Mouse (Mus musculus) heart, embryonic 13.5 days (tissue): ENCODE results near the gene Ssr1. TPM values are rescaled to one million over a fixed set of nuclear protein-coding genes. Genes with fewer than 3 reads are reported as not detected.

Source experiments
- ATAC-seq: fragments of 200-750 bp; cut with Nextera tagmentation; 2 replicates; pipeline ENCODE4 v1.8.0; 2017; ENCODE audit warnings: moderate TSS enrichment; ENCODE audit not compliant: insufficient number of reproducible peaks, low FRiP score, low TSS enrichment; ENCODE audit errors: extremely low read depth
- H3K27ac ChIP-seq: fragments of 300-500 bp; sonication (generic); replicated peaks from 2 replicates; pipeline ENCODE4 v1.5.1; 2015; ENCODE audit warnings: moderate library complexity, mild to moderate bottlenecking, inconsistent platforms
- H3K27me3 ChIP-seq: fragments of 300-500 bp; sonication (generic); replicated peaks from 2 replicates; pipeline ENCODE4 v1.6.1; 2015; ENCODE audit warnings: mild to moderate bottlenecking, inconsistent platforms
- H3K36me3 ChIP-seq: fragments of 300-500 bp; sonication (generic); 2 replicates; pipeline ENCODE4 v1.6.1; 2015; ENCODE audit warnings: mild to moderate bottlenecking, inconsistent platforms
- H3K4me1 ChIP-seq: fragments of 300-500 bp; sonication (generic); 2 replicates; pipeline ENCODE4 v1.6.1; 2015; ENCODE audit warnings: inconsistent platforms
- H3K4me2 ChIP-seq: fragments of 300-500 bp; sonication (generic); 2 replicates; pipeline ENCODE4 v1.6.1; 2015; ENCODE audit warnings: inconsistent platforms, mild to moderate bottlenecking, moderate library complexity
- H3K4me3 ChIP-seq: fragments of 300-500 bp; sonication (generic); 2 replicates; pipeline ENCODE4 v1.5.1; 2015; ENCODE audit warnings: moderate library complexity, mild to moderate bottlenecking, inconsistent platforms
- H3K9ac ChIP-seq: fragments of 300-500 bp; sonication (generic); 2 replicates; pipeline ENCODE4 v1.6.1; 2015; ENCODE audit warnings: inconsistent platforms, mild to moderate bottlenecking, moderate library complexity
- H3K9me3 ChIP-seq: fragments of 300-500 bp; sonication (generic); 2 replicates; pipeline ENCODE4 v1.6.1; 2016; ENCODE audit warnings: inconsistent platforms
- WGBS: fragments of 180-500 bp; shearing (Covaris S2); methylation state at CpG from one replicate; pipeline ENCODE4 v1.1.7; 2015; ENCODE audit warnings: mixed read lengths; 5-methylcytosine and 5-hydroxymethylcytosine counted together
- polyA plus RNA-seq: library from polyadenylated mRNA; unstranded; fragments of >200 nt; fragmentation: Nextera tagmentation; extraction: Ambion mirVana; gene quantifications from 2 replicates; pipeline ENCODE4 v1.2.1, GENCODE M21; 2015

The Ssr1 gene
- polyA plus RNA-seq, 1 experiment from 2014 or later, result 89.0 TPM

GRCm38 (mm10) chr13:37964128-37965087, 29.6 kb downstream of the Ssr1 start:
- no peaks in the 10 kb centered on the region for H3K27me3 ChIP-seq
- H3K4me1 ChIP-seq, result peaks cover 39% of the 10 kb centered on the region
- no peaks in the 10 kb centered on the region for H3K9me3 ChIP-seq
- peak overlapping the region; percentile 73 for H3K4me2 ChIP-seq
- peak overlapping the region; percentile 79 for H3K9ac ChIP-seq
- H3K4me3 ChIP-seq, result peak overlapping the region; percentile 54
- H3K27ac ChIP-seq, result no peak overlapping the region
- WGBS, result 42% methylated on average over 20 of the region's 20 CpGs
- no peak for ATAC-seq
- H3K36me3 ChIP-seq, result no peaks in the 10 kb centered on the region

- ATAC-seq, result no peak
- 2% methylated on average over 12 of the region's 12 CpGs for WGBS
- peak overlapping the region; percentile 20; the same call in 1 of the 2 replicates for H3K27ac ChIP-seq
Measured at GRCm38 (mm10) chr13:37963354-37964007, 30.5 kb downstream of the Ssr1 start.

DNA sequence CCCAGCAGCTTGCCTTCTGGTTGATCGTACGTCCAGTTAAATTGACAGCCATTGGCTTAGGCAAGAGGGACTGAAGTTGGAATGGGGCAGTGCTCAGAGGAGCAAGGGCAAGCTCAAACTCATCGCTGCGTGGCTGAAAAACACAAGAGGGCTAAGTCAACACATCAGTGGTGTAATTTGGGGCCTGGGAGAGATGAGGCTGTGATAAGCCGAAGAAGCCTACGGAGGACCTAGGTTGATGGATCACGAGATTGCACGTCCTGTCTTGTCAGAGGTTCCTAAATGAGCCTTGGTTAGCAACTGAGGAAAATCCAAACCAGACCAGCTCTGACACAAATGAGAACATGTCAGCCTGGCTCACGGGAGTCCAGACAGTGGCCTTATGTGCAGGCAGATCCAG, 31.5 kb downstream of the Ssr1 start:
- no peak for ATAC-seq

More at GRCm38 (mm10) chr13:37963354-37964007, 30.5 kb downstream of the Ssr1 start:
- Histone ChIP-seq H3K36me3 (no peaks in the 10 kb centered on the region), H3K4me1 (peaks cover 39% of the 10 kb centered on the region), H3K4me3 (peak overlapping the region; percentile 54), H3K9me3 (peaks cover 6% of the 10 kb centered on the region; the same call in 1 of the 2 replicates), H3K9ac (peak overlapping the region; percentile 79), H3K27me3 (no peaks in the 10 kb centered on the region), H3K4me2 (peak overlapping the region; percentile 73)

DNA sequence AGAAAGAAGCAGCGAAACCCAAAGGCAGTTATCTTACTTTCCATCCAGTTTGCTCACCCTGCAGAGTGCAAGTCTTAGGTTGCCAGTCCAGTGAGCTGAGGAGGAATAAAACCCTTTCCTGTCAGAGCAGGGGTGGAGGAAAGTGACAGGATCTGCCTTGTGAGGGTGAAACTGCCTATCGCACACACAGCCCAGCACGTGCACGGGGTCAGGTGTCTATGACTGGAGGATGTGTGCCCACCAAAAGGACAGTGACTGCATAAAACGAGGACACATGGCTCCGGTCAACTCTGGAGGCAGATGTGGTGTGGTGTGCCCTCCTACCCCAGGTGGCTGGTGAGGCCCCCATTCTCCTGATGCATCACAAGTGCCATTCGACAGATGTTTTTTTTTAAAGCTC, 34.1 kb downstream of the Ssr1 start:
- H3K4me2 ChIP-seq, result no peak overlapping the region
- no peak overlapping the region for H3K27ac ChIP-seq
- peaks cover 6% of the 10 kb centered on the region; the same call in 1 of the 2 replicates for H3K9me3 ChIP-seq
- ATAC-seq, result no peak
- H3K4me1 ChIP-seq, result peaks cover 14% of the 10 kb centered on the region
- no peak overlapping the region for H3K9ac ChIP-seq
- no peak overlapping the region for H3K4me3 ChIP-seq
- 81% methylated on average over 7 of the region's 7 CpGs for WGBS
- no peaks in the 10 kb centered on the region for H3K36me3 ChIP-seq
- H3K27me3 ChIP-seq, result no peaks in the 10 kb centered on the region

More for the DNA sequence above, 31.5 kb downstream of the Ssr1 start:
- no peak overlapping the region for H3K4me3 ChIP-seq
- H3K27ac ChIP-seq, result no peak overlapping the region
- H3K9ac ChIP-seq, result no peak overlapping the region
- H3K4me1 ChIP-seq, result peaks cover 37% of the 10 kb centered on the region
- H3K4me2 ChIP-seq, result no peak overlapping the region
- no peaks in the 10 kb centered on the region for H3K36me3 ChIP-seq
- H3K9me3 ChIP-seq, result peaks cover 6% of the 10 kb centered on the region; the same call in 1 of the 2 replicates
- H3K27me3 ChIP-seq, result no peaks in the 10 kb centered on the region
- 77% methylated on average over 9 of the region's 9 CpGs for WGBS

DNA sequence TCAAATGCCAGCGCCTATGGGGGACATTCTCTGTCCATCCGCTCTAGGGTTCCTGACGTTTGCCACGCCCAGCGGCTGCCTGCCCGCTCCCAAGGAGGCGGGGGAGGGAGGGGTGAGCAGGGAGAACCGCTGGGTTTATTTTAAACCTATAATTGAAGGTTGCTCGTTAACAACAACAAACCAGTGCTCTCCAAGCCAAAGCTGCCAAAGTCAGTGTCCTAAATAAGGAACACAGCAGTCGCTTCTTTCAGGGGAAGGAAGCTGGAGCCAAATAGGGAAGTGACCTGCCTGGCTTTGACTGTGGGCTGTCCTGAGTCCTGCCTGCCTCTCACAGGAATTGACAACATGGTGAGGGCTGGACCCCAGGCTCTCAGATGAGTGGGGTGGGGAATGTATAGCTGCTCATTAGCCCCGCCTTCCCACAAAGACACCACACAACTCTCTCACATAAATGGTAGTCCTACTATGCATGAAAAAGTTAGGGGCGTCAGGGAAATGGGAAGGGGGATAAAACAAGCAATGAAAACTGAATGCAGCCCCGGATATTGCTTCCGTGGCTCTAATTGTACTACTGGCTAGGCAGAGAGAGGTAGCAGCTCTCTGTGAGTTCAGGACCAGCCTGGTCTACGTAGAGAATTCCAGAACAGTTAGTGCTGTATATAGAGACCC, 34.6 kb downstream of the Ssr1 start:
- H3K9ac ChIP-seq, result no peak overlapping the region
- no peak overlapping the region for H3K4me3 ChIP-seq
- no peaks in the 10 kb centered on the region for H3K36me3 ChIP-seq
- WGBS, result 70% methylated on average over 15 of the region's 15 CpGs
- no peaks in the 10 kb centered on the region for H3K27me3 ChIP-seq
- no peak overlapping the region for H3K4me2 ChIP-seq
- H3K27ac ChIP-seq, result no peak overlapping the region
- peaks cover 8% of the 10 kb centered on the region for H3K4me1 ChIP-seq
- peaks cover 6% of the 10 kb centered on the region; the same call in 1 of the 2 replicates for H3K9me3 ChIP-seq
- ATAC-seq, result no peak

GRCm38 (mm10) chr13:37958498-37959238, 35.3 kb downstream of the Ssr1 start:
- H3K27ac ChIP-seq, result no peak overlapping the region

GRCm38 (mm10) chr13:37954318-37954717, 39.7 kb downstream of the Ssr1 start:
- H3K27ac ChIP-seq, result no peak overlapping the region
- peaks cover 6% of the 10 kb centered on the region; the same call in 1 of the 2 replicates for H3K9me3 ChIP-seq
- H3K4me2 ChIP-seq, result no peak overlapping the region
- H3K4me1 ChIP-seq, result no peaks in the 10 kb centered on the region
- peaks cover 37% of the 10 kb centered on the region for H3K36me3 ChIP-seq
- no peak overlapping the region for H3K4me3 ChIP-seq
- ATAC-seq, result no peak
- H3K9ac ChIP-seq, result no peak overlapping the region
- H3K27me3 ChIP-seq, result no peaks in the 10 kb centered on the region
- 70% methylated on average over 1 of the region's 1 CpGs for WGBS

More at GRCm38 (mm10) chr13:37958498-37959238, 35.3 kb downstream of the Ssr1 start:
- WGBS, result 70% methylated on average over 18 of the region's 18 CpGs
- no peak overlapping the region for H3K4me3 ChIP-seq
- no peak overlapping the region for H3K9ac ChIP-seq
- no peaks in the 10 kb centered on the region for H3K27me3 ChIP-seq
- H3K4me1 ChIP-seq, result peaks cover under 1% of the 10 kb centered on the region
- H3K9me3 ChIP-seq, result peaks cover 6% of the 10 kb centered on the region; the same call in 1 of the 2 replicates
- H3K36me3 ChIP-seq, result no peaks in the 10 kb centered on the region
- ATAC-seq, result no peak
- H3K4me2 ChIP-seq, result no peak overlapping the region

DNA sequence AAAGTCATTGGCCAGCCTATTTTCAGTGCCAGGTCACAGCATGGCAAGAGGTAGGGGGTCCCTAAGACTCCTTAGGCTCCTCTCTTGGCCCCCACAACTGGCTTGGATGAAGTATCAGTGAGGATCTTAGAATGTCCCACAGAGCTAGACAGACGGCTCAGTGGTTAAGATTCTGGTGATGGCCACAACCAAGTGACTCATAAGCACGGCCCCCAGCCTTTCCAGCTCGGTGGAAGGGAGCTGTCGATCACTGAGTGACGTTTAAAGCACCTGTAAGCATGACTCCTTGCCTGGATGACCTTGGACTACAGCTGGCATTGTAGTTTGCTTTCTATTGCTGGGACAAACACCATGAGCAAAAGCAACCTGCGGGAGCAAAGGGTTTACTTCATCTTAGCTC, 41.0 kb downstream of the Ssr1 start:
- Histone ChIP-seq H3K4me1 (no peaks in the 10 kb centered on the region), H3K27ac (no peak overlapping the region), H3K4me3 (no peak overlapping the region), H3K4me2 (no peak overlapping the region), H3K9ac (no peak overlapping the region), H3K27me3 (no peaks in the 10 kb centered on the region), H3K36me3 (peaks cover 50% of the 10 kb centered on the region), H3K9me3 (no peaks in the 10 kb centered on the region)
- ATAC-seq, result no peak
- 69% methylated on average over 6 of the region's 6 CpGs for WGBS

DNA sequence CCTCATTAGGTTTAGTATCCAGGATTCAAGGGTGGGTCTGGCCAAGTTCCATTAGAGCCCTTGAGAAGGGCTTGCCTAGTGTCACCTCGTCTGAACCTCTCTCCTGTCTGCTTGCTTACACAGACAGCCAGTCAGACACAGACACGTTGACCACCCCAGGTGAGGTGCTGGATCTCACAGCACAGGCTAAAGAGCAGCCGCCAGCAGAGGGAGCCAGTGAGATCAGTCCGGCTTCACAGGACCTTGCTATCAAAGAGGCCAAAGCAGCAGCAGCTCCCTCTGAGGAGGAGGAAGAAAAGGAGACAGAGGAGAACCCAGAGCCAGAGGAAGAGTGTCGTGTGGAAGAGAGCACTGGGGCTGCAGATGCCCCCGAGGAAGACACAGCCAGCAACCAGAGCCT, 47.3 kb downstream of the Ssr1 start:
- Histone ChIP-seq H3K9me3 (no peaks in the 10 kb centered on the region), H3K9ac (no peak overlapping the region), H3K4me2 (no peak overlapping the region), H3K4me3 (no peak overlapping the region), H3K36me3 (peaks cover 56% of the 10 kb centered on the region), H3K4me1 (peaks cover 37% of the 10 kb centered on the region), H3K27ac (no peak overlapping the region), H3K27me3 (no peaks in the 10 kb centered on the region)
- ATAC-seq, result no peak
- WGBS, result 25% methylated on average over 6 of the region's 6 CpGs

GRCm38 (mm10) chr13:37945392-37945791, 48.6 kb downstream of the Ssr1 start:
- H3K36me3 ChIP-seq, result peaks cover 52% of the 10 kb centered on the region
- 48% methylated on average over 8 of the region's 8 CpGs for WGBS
- no peaks in the 10 kb centered on the region for H3K9me3 ChIP-seq
- no peak overlapping the region for H3K9ac ChIP-seq
- no peak overlapping the region for H3K4me3 ChIP-seq
- H3K4me1 ChIP-seq, result peaks cover 45% of the 10 kb centered on the region
- H3K27me3 ChIP-seq, result no peaks in the 10 kb centered on the region
- no peak; the same call in 1 of the 2 replicates for ATAC-seq
- no peak overlapping the region for H3K4me2 ChIP-seq
- peak overlapping the region; percentile 28; the same call in 1 of the 2 replicates for H3K27ac ChIP-seq
